Mouse (Mus musculus) heart, adult 2 months (tissue): ENCODE results near the gene Fads3.

Experiments
- CTCF ChIP-seq: fragments of 200-600 bp; IDR thresholded peaks from 2 replicates; pipeline ENCODE4 v1.8.1; 2022; ENCODE audit warnings: antibody characterized with exemption, mild to moderate bottlenecking, moderate library complexity
- EP300 ChIP-seq: fragments of 200-500 bp; IDR thresholded peaks from 2 replicates; pipeline ENCODE4 v1.6.1; 2011; ENCODE audit warnings: low read depth, low read length, control low read depth; ENCODE audit not compliant: insufficient read depth
- POLR2A ChIP-seq: fragments of 200-500 bp; IDR thresholded peaks from 2 replicates; pipeline ENCODE4 v1.6.1; 2011; ENCODE audit warnings: mild to moderate bottlenecking, low read depth, low read length, control low read depth; ENCODE audit not compliant: insufficient read depth

GRCm38 (mm10) chr19:10059911-10060567, 18.7 kb downstream of the Fads3 start:
- peak; percentile 95 for TF ChIP-seq CTCF
- TF ChIP-seq EP300 = peak; percentile 65; the same call in 1 of the 2 replicates
- no peak for TF ChIP-seq POLR2A
